Mouse (Mus musculus): ENCODE results near the gene Gm28305. TPM values are rescaled to one million over a fixed set of nuclear protein-coding genes. Genes with fewer than 3 reads are reported as not detected.

The Gm28305 gene
- polyA plus RNA-seq, 1 experiment from 2014 or later, result not detected

DNA sequence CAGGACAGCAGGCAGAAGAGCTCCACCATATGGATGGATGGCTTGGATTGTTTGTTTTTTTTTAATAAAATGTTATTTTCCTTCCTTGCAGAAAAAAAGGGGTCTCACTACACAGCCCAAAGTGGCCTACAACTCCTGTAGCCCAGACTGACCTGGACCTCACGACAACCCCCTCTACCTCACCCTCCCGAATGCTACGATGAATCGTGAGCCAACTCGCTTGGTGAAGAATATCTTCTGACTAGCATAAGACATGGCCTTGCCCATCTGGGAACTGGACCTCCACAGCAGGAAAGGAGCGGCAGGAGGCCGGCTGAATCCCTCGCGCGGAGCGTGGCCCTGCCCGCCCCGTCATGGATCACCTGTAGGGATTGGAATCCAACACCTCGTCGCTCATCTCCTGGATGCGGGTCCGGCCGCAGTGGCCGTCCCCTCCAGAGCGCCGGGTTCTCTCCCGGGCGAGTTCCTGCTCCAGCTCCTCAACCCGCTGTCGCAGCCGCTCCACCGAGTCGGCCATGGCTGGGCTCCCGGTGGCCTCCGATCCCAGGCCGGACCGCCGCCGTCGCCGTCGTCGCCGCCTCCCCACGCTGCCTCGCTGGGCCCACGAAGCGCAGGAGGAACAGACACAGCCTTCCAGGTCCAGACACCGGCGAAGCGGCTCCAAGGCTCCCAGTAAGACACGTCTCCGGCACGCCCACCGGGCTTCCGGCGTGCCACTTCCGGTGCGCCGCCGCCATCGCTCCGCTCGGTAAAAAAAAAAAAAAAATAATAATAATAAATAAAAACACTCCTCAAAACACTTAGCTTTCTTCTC is 22.2 kb downstream of the Gm28305 start, which contains the start of gene Uba5:
TSS of gene Uba5 (minus strand) at position 705 of the 814 bp plus-strand sequence.
- H3K27ac ChIP-seq (replicated peaks; ENCODE audit: low read depth, low read length), result peak within 1 kb of the TSS; percentile 70
- H3K36me3 ChIP-seq (ENCODE audit: control insufficient read depth, insufficient read depth, low read length), result peaks cover 25% of the 10 kb centered on the region
- no peaks in the 10 kb centered on the region for H3K9me3 ChIP-seq (ENCODE audit: control insufficient read depth, low read length)
- H3K4me2 ChIP-seq (ENCODE audit: low read length), result peak within 1 kb of the TSS; percentile 70
- ATAC-seq (ENCODE audit: low FRiP score, low TSS enrichment) (peak; percentile 83), DNase-seq (peak; percentile 91)
- H3K9ac ChIP-seq (replicated peaks; ENCODE audit: low read length), result peak within 1 kb of the TSS; percentile 81
- peak within 1 kb of the TSS; percentile 99 for H3K4me3 ChIP-seq (replicated peaks; ENCODE audit: low read depth, low read length)
- H3K27me3 ChIP-seq (ENCODE audit: control insufficient read depth, insufficient read depth, low read length), result no peaks in the 10 kb centered on the region
- WGBS, result 1% methylated on average over 59 of the region's 59 CpGs
- H3K4me1 ChIP-seq (ENCODE audit: control insufficient read depth, insufficient read depth, low read length), result peaks cover 9% of the 10 kb centered on the region

DNA sequence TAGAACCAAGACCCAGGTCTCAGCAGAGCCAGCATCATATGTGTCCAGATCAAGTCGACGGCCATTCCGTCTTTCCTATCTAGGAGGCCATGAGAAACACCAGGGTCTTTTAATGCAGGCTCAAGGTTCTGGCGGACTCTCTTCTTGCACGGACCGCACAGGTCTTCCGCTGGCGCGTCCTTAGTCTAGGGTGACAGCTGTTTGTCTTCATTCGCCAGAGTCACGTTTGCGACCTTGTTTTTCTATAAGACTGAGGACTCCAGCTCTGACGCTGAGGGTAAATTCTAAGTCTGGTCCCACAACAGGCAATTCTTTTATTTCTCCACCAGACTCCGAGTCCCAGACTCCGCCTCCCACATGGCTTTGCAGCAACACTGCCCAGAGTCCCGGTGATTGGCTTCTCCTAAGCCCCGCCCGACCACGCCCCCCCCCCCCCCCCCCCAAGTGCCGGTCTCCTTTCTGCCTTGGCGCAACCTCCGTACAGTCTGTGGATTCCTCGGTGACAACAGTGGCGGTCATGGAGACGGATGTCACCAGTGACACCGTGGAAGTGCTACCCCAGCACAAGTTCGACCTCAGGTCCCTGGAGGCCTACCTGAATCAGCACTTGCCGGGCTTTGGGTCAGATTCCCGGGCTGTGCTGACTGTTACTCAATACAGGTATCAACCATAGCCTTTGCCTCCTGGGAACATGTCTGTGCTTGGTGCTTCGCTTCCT is 22.9 kb downstream of the Gm28305 start, which contains the start of gene Acad11:
TSS of gene Acad11 (plus strand) at position 134 of the 718 bp plus-strand sequence.
- peaks cover 9% of the 10 kb centered on the region for H3K4me1 ChIP-seq (ENCODE audit: control insufficient read depth, insufficient read depth, low read length)
- peak; percentile 93 for DNase-seq
- peaks cover 18% of the 10 kb centered on the region for H3K36me3 ChIP-seq (ENCODE audit: control insufficient read depth, insufficient read depth, low read length)
- peak within 1 kb of the TSS; percentile 70 for H3K27ac ChIP-seq (replicated peaks; ENCODE audit: low read depth, low read length)
- H3K9me3 ChIP-seq (ENCODE audit: control insufficient read depth, low read length), result no peaks in the 10 kb centered on the region
- H3K4me2 ChIP-seq (ENCODE audit: low read length), result peak within 1 kb of the TSS; percentile 70
- H3K27me3 ChIP-seq (ENCODE audit: control insufficient read depth, insufficient read depth, low read length), result no peaks in the 10 kb centered on the region
- 1% methylated on average over 30 of the region's 30 CpGs for WGBS
- H3K9ac ChIP-seq (replicated peaks; ENCODE audit: low read length), result peak within 1 kb of the TSS; percentile 81
- peak; percentile 98 for ATAC-seq (ENCODE audit: low FRiP score, low TSS enrichment)
- peak within 1 kb of the TSS; percentile 99 for H3K4me3 ChIP-seq (replicated peaks; ENCODE audit: low read depth, low read length)

DNA sequence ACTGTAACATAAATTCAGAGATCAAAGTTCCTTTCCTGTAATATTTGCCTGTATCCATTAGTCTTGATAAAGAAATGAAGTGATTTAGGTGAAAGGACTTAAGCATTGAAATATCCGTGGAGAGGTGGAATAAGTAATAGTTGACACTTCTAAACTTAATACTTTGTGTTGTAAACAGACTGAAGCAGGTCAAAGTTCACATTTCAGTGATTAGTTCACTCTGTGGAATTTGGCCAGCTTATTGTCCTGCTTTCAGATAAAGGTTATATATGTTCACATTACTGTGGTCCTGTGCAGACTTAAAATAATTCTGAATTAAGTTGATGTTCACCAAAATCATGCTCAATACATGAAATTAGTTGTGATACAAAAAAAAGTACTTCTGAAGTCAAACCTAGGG is 24.1 kb downstream of the Gm28305 start:
- Histone ChIP-seq H3K27me3 (ENCODE audit: control insufficient read depth, insufficient read depth, low read length) (no peaks in the 10 kb centered on the region), H3K27ac (replicated peaks; ENCODE audit: low read depth, low read length) (no peak overlapping the region), H3K9ac (replicated peaks; ENCODE audit: low read length) (no peak overlapping the region), H3K4me3 (replicated peaks; ENCODE audit: low read depth, low read length) (no peak overlapping the region), H3K36me3 (ENCODE audit: control insufficient read depth, insufficient read depth, low read length) (peaks cover 11% of the 10 kb centered on the region), H3K4me2 (ENCODE audit: low read length) (no peak overlapping the region), H3K9me3 (ENCODE audit: control insufficient read depth, low read length) (no peaks in the 10 kb centered on the region), H3K4me1 (ENCODE audit: control insufficient read depth, insufficient read depth, low read length) (peaks cover 9% of the 10 kb centered on the region)
- DNase-seq (no peak), ATAC-seq (ENCODE audit: low FRiP score, low TSS enrichment) (no peak)
- 35% methylated on average over 1 of the region's 1 CpGs for WGBS

DNA sequence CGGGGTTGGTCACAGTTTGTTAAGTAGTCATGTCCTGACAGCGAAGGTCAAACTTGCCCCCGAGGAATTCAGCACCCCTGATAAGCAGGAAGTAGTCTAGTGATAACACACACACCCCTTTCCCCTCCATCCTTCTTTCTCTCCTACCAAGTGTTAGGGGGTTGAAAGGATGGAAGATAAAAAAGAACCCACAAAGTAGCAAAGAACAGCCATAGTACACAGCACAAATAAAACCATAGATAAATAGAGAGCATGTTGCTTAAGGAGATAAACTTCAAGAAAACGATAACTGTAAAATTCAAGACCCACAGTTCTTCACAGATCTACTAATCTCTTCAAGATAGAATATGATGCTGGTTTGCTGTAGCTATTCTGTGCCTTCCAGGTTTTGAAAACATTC is 29.8 kb downstream of the Gm28305 start:
- H3K36me3 ChIP-seq (ENCODE audit: control insufficient read depth, insufficient read depth, low read length), result no peaks in the 10 kb centered on the region
- H3K4me3 ChIP-seq (replicated peaks; ENCODE audit: low read depth, low read length), result no peak overlapping the region
- no peaks in the 10 kb centered on the region for H3K9me3 ChIP-seq (ENCODE audit: control insufficient read depth, low read length)
- H3K4me2 ChIP-seq (ENCODE audit: low read length), result no peak overlapping the region
- no peaks in the 10 kb centered on the region for H3K4me1 ChIP-seq (ENCODE audit: control insufficient read depth, insufficient read depth, low read length)
- no peaks in the 10 kb centered on the region for H3K27me3 ChIP-seq (ENCODE audit: control insufficient read depth, insufficient read depth, low read length)
- DNase-seq (no peak), ATAC-seq (ENCODE audit: low FRiP score, low TSS enrichment) (no peak)
- H3K9ac ChIP-seq (replicated peaks; ENCODE audit: low read length), result no peak overlapping the region
- no peak overlapping the region for H3K27ac ChIP-seq (replicated peaks; ENCODE audit: low read depth, low read length)
- 85% methylated on average over 4 of the region's 4 CpGs for WGBS

DNA sequence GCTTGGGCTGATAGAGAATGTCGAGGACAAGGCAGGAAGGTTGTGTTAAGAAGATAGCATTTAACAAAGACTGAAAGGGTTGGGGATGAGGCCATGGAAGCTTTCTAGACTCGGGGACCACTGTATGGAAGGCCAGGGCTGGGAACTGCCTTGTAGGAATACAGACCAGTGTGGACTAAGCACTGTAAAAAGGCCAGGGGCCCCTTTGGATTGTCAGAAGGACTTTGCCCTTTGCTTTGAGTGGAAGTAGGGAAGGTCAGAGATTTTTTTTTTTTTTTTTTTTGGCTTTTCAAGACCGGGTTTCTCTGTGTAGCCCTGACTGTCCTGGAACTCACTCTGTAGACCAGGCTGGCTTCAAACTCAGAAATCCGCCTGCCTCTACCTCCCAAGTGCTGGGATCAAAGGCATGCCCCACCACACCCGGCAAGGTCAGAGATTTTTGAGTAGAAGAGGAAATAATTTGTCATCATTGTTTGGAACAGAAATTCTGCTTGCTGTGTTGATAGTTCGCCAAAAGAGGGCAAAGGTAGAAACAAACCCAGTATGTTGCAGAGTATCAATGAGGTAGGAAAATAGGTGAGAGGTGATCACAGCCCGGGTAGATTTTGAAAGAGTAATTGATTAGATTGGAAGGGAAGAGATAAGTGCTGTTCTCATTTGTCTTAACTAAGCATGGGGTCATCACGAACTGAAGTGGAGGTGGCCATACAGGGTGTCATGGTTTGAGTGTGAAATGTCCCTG is 30.6 kb downstream of the Gm28305 start:
- ATAC-seq (ENCODE audit: low FRiP score, low TSS enrichment), result no peak

DNA sequence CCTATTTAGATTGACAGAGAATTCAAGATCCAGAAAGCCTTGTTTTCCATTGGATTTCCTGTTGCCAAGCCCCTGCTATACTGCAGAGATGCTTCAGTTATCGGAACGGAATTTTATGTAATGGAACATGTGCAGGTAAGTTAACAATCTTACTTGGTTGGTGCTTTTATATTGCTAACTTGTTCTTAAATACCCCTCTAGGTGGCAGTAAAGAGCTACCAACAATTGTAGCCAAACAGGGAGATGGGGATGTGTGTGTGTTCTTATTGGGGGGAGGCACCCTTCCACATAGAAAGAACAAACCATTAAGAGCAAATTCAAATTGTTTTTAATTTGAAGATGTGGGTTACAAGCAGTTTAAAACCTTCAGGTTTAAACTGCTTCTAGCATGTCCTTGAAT is 35.3 kb downstream of the Gm28305 start:
- H3K27me3 ChIP-seq (ENCODE audit: control insufficient read depth, insufficient read depth, low read length), result no peaks in the 10 kb centered on the region
- WGBS, result 71% methylated on average over 2 of the region's 2 CpGs

More for the DNA sequence above, 30.6 kb downstream of the Gm28305 start:
- Histone ChIP-seq H3K4me3 (replicated peaks; ENCODE audit: low read depth, low read length) (no peak overlapping the region), H3K9me3 (ENCODE audit: control insufficient read depth, low read length) (no peaks in the 10 kb centered on the region), H3K27me3 (ENCODE audit: control insufficient read depth, insufficient read depth, low read length) (no peaks in the 10 kb centered on the region), H3K4me1 (ENCODE audit: control insufficient read depth, insufficient read depth, low read length) (no peaks in the 10 kb centered on the region), H3K36me3 (ENCODE audit: control insufficient read depth, insufficient read depth, low read length) (no peaks in the 10 kb centered on the region), H3K27ac (replicated peaks; ENCODE audit: low read depth, low read length) (no peak overlapping the region), H3K9ac (replicated peaks; ENCODE audit: low read length) (no peak overlapping the region), H3K4me2 (ENCODE audit: low read length) (no peak overlapping the region)
- no peak for DNase-seq
- 83% methylated on average over 8 of the region's 8 CpGs for WGBS

DNA sequence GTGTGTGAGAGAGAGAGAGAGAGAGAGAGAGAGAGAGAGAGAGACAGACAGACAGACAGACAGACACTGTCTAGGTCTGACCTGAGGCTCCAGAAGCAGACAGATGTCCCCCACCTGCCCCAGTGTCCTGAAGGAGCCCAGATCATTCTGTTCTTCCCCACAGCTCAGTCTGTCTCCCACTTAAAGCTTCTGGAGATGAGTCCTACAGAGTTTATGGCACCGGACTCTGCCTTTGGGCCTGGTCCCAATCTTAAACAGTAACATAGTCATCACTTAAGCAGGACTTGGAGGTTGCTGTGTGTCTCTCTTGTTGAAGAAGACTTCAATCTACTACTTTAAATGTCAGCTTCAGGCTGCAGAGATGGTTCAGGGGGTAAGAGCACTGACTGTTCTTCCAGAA is 38.3 kb downstream of the Gm28305 start:
- Histone ChIP-seq H3K4me2 (ENCODE audit: low read length) (no peak overlapping the region), H3K4me1 (ENCODE audit: control insufficient read depth, insufficient read depth, low read length) (no peaks in the 10 kb centered on the region), H3K9ac (replicated peaks; ENCODE audit: low read length) (no peak overlapping the region), H3K4me3 (replicated peaks; ENCODE audit: low read depth, low read length) (no peak overlapping the region), H3K36me3 (ENCODE audit: control insufficient read depth, insufficient read depth, low read length) (0 out of 2 replicates have a peak, but pooled peaks cover 5% of the 10 kb centered on the region), H3K27me3 (ENCODE audit: control insufficient read depth, insufficient read depth, low read length) (no peaks in the 10 kb centered on the region), H3K9me3 (ENCODE audit: control insufficient read depth, low read length) (no peaks in the 10 kb centered on the region), H3K27ac (replicated peaks; ENCODE audit: low read depth, low read length) (no peak overlapping the region)
- DNase-seq, result no peak
- WGBS, result 100% methylated on average over 1 of the region's 1 CpGs
- no peak for ATAC-seq (ENCODE audit: low FRiP score, low TSS enrichment)

More for the DNA sequence above, 35.3 kb downstream of the Gm28305 start:
- DNase-seq (peak; percentile 55), ATAC-seq (ENCODE audit: low FRiP score, low TSS enrichment) (no peak)
- no peak overlapping the region for H3K4me2 ChIP-seq (ENCODE audit: low read length)
- H3K4me3 ChIP-seq (replicated peaks; ENCODE audit: low read depth, low read length), result no peak overlapping the region
- no peaks in the 10 kb centered on the region for H3K9me3 ChIP-seq (ENCODE audit: control insufficient read depth, low read length)
- H3K27ac ChIP-seq (replicated peaks; ENCODE audit: low read depth, low read length), result no peak overlapping the region
- H3K36me3 ChIP-seq (ENCODE audit: control insufficient read depth, insufficient read depth, low read length), result no peaks in the 10 kb centered on the region
- H3K4me1 ChIP-seq (ENCODE audit: control insufficient read depth, insufficient read depth, low read length), result no peaks in the 10 kb centered on the region
- H3K9ac ChIP-seq (replicated peaks; ENCODE audit: low read length), result no peak overlapping the region

DNA sequence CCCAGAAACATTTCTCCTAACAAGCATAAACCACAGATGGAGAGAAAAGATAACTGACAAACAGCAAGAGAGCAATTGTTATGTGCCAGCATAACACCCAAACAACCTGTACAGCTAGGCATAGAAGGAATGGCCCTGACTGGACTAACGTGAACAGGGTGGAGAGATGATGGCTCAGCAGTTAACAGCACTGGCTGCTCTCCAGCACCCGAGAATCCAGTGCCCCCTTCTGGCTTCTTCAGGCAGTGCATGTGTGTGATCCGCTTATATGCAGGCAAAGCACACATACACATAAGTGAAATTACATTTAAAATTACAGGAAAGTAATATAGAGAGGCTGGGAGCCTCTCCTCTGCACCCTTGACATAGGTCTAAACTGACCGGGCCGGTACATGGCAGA is 38.9 kb downstream of the Gm28305 start:
- Histone ChIP-seq H3K36me3 (ENCODE audit: control insufficient read depth, insufficient read depth, low read length) (0 out of 2 replicates have a peak, but pooled peaks cover 10% of the 10 kb centered on the region), H3K4me2 (ENCODE audit: low read length) (no peak overlapping the region), H3K9ac (replicated peaks; ENCODE audit: low read length) (no peak overlapping the region), H3K4me1 (ENCODE audit: control insufficient read depth, insufficient read depth, low read length) (no peaks in the 10 kb centered on the region), H3K27ac (replicated peaks; ENCODE audit: low read depth, low read length) (no peak overlapping the region), H3K9me3 (ENCODE audit: control insufficient read depth, low read length) (no peaks in the 10 kb centered on the region), H3K4me3 (replicated peaks; ENCODE audit: low read depth, low read length) (no peak overlapping the region), H3K27me3 (ENCODE audit: control insufficient read depth, insufficient read depth, low read length) (no peaks in the 10 kb centered on the region)
- DNase-seq, result peak; percentile 63
- ATAC-seq (ENCODE audit: low FRiP score, low TSS enrichment), result no peak
- 44% methylated on average over 5 of the region's 5 CpGs for WGBS

All from midbrain, embryonic 14.5 days (tissue).